Comparison of ENCODE assay signal across 8 mouse cellular contexts in the genomic region with DNA sequence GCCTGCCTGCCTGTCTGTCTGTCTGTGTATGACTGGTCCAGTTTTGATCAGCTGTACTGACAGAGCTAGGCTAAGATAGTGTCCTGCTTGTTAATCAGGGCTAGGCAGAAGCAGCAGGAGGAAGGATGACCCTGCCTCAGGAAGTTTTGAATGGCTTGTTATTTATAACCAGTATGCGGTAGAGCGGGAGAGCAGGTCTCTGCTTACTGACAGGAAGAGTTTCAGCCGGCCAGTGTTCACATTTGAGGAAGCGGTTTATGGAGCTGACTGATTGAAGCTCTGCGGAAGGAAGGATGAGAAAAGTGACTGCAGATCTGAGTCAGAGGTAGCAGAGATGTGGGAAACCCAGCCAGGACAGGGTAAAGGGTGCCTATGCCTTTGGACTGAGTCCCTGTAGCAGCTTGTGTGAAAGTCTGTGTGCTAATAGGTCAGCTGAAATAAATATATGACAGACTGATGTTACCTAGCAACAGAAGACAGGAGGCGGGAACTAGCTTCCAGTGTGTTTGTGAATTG. TPM values are rescaled to one million over a fixed set of nuclear protein-coding genes. Genes with fewer than 3 reads are reported as not detected.
DNase-seq lines count a peak whose midpoint lies in the region; TF ChIP-seq lines count a peak whose summit lies in the region.

No protein-coding gene starts in this region.

- no peaks in the 10 kb centered on the region for H3K36me3 ChIP-seq in spleen, adult 2 months (ENCODE audit: control insufficient read depth, insufficient read depth, low read length)

- DNase-seq in left cerebral cortex, postnatal 10 days (ENCODE audit: extremely low spot score in 1 of 2, low spot score in 2 of 2), result peak; percentile 17 to 26
- no peak for DNase-seq in left cerebral cortex, adult 8-10 months (ENCODE audit: low spot score in 2 of 2)
- DNase-seq in heart, postnatal 14 days, result peak; percentile 13 to 20
- peak; percentile 22 to 48 for DNase-seq in kidney, postnatal 4 days
- peak; percentile 19 for DNase-seq in lung, postnatal 14 days
- DNase-seq in spleen, adult 2 months (ENCODE audit: low read depth in 1 of 2, low spot score in 2 of 2), result no peak
- no peak for DNase-seq in MN1 (ENCODE audit: low spot score)

- peaks cover 1% of the 10 kb centered on the region for H3K4me1 ChIP-seq in cortical plate, adult 2 months (ENCODE audit: control insufficient read depth, insufficient read depth, low read length)
- peaks cover 6% of the 10 kb centered on the region; the same call in 1 of the 2 replicates for H3K4me1 ChIP-seq in spleen, adult 2 months (ENCODE audit: control insufficient read depth, insufficient read depth, insufficient read length)

- no peak overlapping the region for H3K4me3 ChIP-seq in cortical plate, adult 2 months (ENCODE audit: insufficient read depth, low read length)
- H3K4me3 ChIP-seq in spleen, adult 2 months (ENCODE audit: extremely low read depth, insufficient read depth, insufficient read length), result no peak overlapping the region

- TF ChIP-seq POLR2A in cortical plate, adult 2 months (IDR thresholded peaks at IDR 0.05; ENCODE audit: extremely low read depth, insufficient read depth, low read length), result no peak
- TF ChIP-seq POLR2A in spleen, adult 2 months (IDR thresholded peaks at IDR 0.05; ENCODE audit: low read depth, low read length), result no peak

- TF ChIP-seq CTCF in cortical plate, adult 2 months (IDR thresholded peaks at IDR 0.05; ENCODE audit: extremely low read depth, insufficient read depth, low read length), result no peak
- no peak for TF ChIP-seq CTCF in spleen, adult 2 months (IDR thresholded peaks at IDR 0.05; ENCODE audit: extremely low read depth, insufficient read depth, insufficient read length, insufficient replicate concordance)

- WGBS in spleen, adult 2 months, result 20% methylated on average over 6 of the region's 6 CpGs

- H3K27ac ChIP-seq in cortical plate, adult 2 months (ENCODE audit: insufficient read depth, low read length), result peak overlapping the region; percentile 31; the same call in 1 of the 2 replicates
- H3K27ac ChIP-seq in spleen, adult 2 months (ENCODE audit: insufficient read depth, low read length), result peak overlapping the region; percentile 67

- intact Hi-C loops in left cerebral cortex, postnatal 10 days (cut with DNase I), result no loop called here
- intact Hi-C loops in heart, postnatal 14 days (cut with DNase I), result no loop called here

- no peaks in the 10 kb centered on the region for H3K27me3 ChIP-seq in spleen, adult 2 months (ENCODE audit: control insufficient read depth, insufficient read depth, low read length)

RNA-seq across cellular contexts. Expression of a gene that starts 27.9 kb away (rescaled TPM):
- total RNA-seq in left cerebral cortex, postnatal 10 days (2021), result 1 to 10 TPM in 1 of 2 experiments, under 1 TPM in 1; 0.95 to 1.2 TPM
- total RNA-seq in left cerebral cortex, adult 8-10 months (2022), result under 1 TPM; 0.28 to 0.93 (median 0.48) TPM
- polyA plus RNA-seq in cortical plate, adult 2 months (2012; rRNA removed), result 0.33 and 0.44 TPM in 2 replicates
- total RNA-seq in heart, postnatal 14 days (2021), result 1 to 10 TPM; 2.9 to 3.4 TPM
- polyA plus RNA-seq in spleen, adult 2 months (2012; rRNA removed), result 0.75 and 1.2 TPM in 2 replicates

RNA-seq across cellular contexts. Expression of a gene that starts 41.2 kb away (rescaled TPM):
- 10 to 100 TPM; 69.6 to 77.7 TPM for total RNA-seq in left cerebral cortex, postnatal 10 days (2021)
- total RNA-seq in left cerebral cortex, adult 8-10 months (2022), result 10 to 100 TPM; 60.2 to 73.7 (median 70.6) TPM
- 116 and 120 TPM in 2 replicates for polyA plus RNA-seq in cortical plate, adult 2 months (2012; rRNA removed)
- total RNA-seq in heart, postnatal 14 days (2021), result 10 to 100 TPM; 47.7 to 48.0 TPM
- polyA plus RNA-seq in spleen, adult 2 months (2012; rRNA removed), result 15.3 and 21.4 TPM in 2 replicates

RNA-seq across cellular contexts. Expression of a gene that starts 56.5 kb away (rescaled TPM):
- total RNA-seq in left cerebral cortex, postnatal 10 days (2021), result not detected
- under 1 TPM in 2 of 4 experiments, not detected in 2; 0.23 to 0.54 TPM for total RNA-seq in left cerebral cortex, adult 8-10 months (2022)
- polyA plus RNA-seq in cortical plate, adult 2 months (2012; rRNA removed), result not detected in 2 replicates
- total RNA-seq in heart, postnatal 14 days (2021), result not detected
- 1.1 and 1.2 TPM in 2 replicates for polyA plus RNA-seq in spleen, adult 2 months (2012; rRNA removed)

Comparison
In these comparisons a context has a peak if more than half of its experiments do, and no peak if none do; other contexts are left out.
1. DNase-seq: peak in left cerebral cortex, postnatal 10 days (2 of 2), heart, postnatal 14 days (2 of 2), kidney, postnatal 4 days (2 of 2) and lung, postnatal 14 days (single experiment); none in left cerebral cortex, adult 8-10 months (0 of 2), spleen, adult 2 months (0 of 2) and MN1 (single experiment).